Mouse (Mus musculus) cerebellum, adult 9-11 months (tissue): ENCODE results near the gene Tm6sf1.

ENCODE experiments used
- DNase-seq: peaks from one replicate; pipeline ENCODE4 v3.0.0; 2022

Gene Tm6sf1

DNA sequence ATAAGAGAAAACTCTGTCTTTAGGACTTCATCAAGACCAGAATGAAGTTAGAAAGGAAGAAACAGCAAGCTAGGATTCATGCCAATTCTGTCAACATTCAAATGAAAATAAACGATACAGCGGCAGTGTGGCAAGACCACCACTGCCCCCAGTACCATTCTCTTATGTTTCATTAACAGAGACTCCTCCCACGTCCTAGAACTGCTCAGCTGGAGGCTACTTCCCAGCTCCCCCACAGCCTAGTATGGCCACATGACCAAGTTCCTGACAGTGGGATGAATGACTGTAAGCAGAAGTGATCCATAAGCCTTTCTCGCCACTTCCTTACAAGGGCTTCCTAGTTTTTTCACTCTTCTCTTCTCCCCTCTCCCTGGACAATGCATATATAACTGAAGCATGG is 45.3 kb downstream of the Tm6sf1 start:
- no peak for DNase-seq

DNA sequence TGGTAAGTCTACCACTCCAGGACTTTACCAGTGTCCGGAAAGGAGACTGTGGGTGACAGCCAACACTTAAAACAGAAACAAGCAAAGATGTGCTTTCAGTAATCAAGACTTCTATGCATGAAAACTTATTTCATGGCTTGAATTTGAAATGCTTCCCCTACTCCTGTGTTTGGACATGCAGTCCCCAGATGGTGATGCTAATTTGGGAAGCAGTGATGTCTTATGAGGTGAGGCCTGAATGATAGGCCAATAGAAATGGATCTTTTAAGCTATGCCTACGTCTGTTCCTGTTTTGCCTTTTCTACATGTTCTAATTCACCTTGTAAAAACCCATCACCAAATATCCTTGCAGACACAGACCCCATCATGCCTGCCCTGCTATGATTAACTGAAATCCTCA is 46.1 kb downstream of the Tm6sf1 start:
- no peak for DNase-seq

DNA sequence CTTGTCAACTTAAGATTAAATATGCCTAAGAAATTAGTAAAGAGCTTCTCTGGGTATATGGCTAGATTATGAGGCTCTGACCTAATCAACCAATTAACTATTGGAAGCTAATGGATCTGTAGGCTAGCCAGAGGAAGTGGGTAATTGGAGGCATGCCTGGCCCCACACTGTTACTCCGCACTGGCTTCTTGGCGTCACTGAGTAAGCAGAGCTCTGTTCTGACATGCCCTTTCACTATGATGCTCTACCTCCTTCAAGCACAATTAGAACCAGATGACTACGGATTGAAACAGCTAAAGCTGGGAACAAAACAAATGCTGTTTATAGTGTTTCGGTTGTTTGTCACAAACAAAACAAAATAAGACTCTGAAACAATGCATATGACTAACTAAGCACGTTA is 59.5 kb downstream of the Tm6sf1 start:
- peak; percentile 21 for DNase-seq

DNA sequence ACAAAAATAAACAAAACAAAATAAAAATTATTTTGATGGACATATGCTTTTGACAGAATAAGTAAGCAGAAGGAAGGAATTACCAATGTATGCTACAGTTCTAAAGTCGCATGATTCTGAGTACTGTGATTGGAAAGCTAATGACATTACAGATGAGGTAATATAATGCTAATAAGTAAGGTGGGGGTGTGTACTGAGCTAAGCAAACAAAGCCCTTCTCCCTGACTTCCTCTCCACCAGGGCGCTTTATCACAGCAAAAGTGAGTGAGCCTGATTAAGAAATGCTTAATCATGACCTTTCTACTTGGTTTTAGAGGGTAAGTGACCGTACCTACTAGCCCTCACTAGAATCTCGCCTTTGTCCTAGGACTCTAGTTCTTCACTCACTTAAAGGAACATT is 61.5 kb downstream of the Tm6sf1 start:
- DNase-seq, result no peak

DNA sequence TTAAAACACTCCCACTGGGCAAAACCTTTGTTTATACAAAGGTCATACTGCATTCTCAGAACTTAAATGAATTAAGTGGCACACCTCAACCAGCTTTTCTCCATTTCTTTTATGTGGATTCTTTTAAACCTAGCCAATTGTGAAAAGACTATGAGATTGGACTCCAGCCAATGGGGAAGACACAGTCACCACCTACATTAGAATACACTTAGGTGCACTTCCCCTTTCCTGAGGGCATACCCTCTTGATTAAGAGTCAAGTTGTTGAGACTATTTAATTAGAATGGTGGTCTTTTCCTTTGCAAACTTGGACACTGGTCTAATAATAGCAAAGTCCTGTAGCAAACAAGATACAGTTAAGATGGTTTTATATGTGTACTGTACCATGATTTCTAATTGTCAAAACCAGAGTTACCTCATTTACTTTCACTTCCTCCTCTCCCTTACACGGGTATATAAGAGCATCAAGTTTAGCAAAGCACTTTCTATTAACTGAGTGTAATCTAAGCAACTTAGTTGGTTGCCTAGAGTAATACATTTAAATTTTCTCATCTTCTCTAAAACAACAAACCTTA is 62.7 kb downstream of the Tm6sf1 start:
- DNase-seq, result no peak

DNA sequence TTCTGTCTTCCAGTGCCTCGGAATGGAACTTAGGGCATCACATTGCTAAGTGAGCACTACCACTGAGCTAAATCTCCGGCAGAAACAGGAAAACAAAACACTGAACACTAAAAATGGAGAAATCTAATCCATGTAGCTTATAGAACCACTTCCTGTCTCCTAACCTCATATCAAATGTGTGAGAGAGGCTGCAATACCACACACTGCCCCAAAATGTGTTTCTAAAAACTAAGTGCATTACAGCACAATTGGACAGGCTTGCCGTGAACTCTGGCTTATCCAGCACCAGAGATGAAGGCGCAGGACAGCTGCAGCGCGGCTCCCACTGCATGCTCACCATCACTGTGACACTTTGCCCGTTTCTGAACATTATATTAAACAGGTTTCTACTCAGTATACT is 70.2 kb downstream of the Tm6sf1 start:
- DNase-seq, result no peak

DNA sequence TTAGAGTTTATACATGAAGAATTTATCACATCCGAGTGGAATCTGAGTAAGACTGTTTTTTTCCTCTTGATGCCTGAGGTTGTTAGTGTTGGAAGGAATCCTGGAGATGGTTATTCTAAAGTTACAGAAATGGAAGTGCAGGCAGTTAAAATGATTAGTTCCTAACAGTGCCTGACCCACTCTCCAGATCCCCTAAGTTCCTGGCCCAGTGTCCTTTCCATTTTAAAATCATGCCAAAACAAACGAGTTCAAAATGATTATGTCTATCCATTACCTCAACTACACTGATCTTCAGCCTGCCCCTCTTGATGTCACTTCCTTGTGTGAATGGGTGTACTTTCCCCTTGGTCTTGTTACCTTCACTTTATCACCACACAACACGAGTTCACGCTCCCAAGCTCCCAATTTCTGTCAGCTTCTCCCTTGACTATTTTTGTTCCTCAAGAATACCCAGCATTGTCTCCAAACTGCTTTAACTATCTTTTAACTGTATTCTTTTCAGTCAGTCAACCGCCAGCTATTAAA is 73.8 kb downstream of the Tm6sf1 start:
- no peak for DNase-seq

DNA sequence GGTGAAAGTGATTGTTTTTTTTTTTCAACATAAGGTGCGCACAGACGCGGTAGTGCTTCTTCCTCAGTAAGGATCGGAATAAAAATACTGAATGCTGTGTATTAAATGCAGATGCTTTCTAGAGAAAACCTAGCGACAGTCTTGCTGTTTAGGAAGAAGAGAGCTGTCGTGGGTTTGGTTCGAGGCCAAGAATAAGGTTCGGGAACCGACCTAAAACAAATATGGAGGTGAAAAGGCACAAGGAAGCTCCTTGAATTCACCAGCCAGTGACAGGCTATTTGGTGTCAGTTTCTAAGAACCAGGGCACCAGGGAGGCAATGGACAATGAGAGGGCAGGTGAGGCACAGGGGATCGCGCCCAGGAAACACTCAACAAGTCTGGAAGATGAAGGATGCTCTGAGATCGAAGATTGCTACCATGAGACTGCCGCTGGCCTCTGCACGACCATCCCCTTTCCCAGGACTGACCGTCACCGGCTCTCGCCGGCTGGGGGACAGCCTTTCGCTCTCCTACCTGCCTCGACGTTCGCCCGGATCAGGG is 74.3 kb downstream of the Tm6sf1 start:
- no peak for DNase-seq

DNA sequence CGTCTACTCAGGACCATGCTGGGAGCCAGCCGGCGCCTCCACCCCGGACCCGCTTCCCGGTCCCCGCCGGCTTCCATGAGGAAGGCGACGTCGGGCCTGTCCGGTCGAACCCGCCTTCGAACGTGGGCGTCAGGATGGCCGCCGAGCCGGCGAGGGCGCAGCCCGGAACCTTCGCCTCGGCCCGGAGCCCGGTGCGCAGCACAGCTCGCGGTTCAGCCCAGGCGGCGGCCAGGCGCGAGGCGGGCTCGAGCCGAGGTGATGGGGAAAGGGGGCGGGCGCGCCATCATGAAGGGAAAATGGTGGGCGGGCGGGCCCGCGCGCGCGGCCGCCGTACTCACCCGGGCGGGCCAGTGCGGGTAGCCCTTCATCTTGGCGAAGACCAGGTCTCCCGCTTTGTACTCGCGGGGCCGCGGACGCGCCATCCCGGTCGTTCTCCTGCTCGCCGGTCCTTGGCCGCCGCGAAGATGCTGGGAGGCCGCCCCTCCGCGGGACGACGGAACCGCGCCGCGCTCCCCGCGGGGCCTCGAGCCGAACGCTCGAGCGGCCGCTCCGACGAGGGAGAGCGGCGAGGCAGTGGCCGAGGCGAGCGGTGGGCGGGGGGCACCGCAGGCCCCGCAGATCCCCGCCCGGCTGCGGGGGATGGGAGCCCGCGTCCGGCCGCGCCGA is 74.9 kb downstream of the Tm6sf1 start:
- peak; percentile 71 for DNase-seq
